Mouse (Mus musculus): ENCODE measurements around the gene Myo5c. TPM values are rescaled to one million over a fixed set of nuclear protein-coding genes. Genes with fewer than 3 reads are reported as not detected.
A peak's percentile ranks its signal among the peaks of the same experiment; 100 is the strongest.

The Myo5c gene
- polyA plus RNA-seq, 2 experiments: 0.41 to 0.52 TPM

- H3K9me3 ChIP-seq (ENCODE audit: control insufficient read depth, low read length): no peaks in the 10 kb centered on the region
- H3K4me3 ChIP-seq (ENCODE audit: insufficient read depth in 1 of 2, low read depth in 2 of 2, low read length in 2 of 2): no peak overlapping the region
- DNase-seq (ENCODE audit: low read depth in 3 of 3, low spot score in 3 of 3) (no peak), ATAC-seq (ENCODE audit: insufficient read depth) (no peak)
- no peaks in the 10 kb centered on the region for H3K4me1 ChIP-seq (replicated peaks; ENCODE audit: control insufficient read depth in 2 of 2, insufficient read depth in 2 of 2, low read length in 1 of 2)
- no peaks in the 10 kb centered on the region for H3K27me3 ChIP-seq (ENCODE audit: control insufficient read depth, insufficient read depth, low read length)
- WGBS (ENCODE audit: insufficient replicate concordance): 71% methylated on average over 6 of the region's 6 CpGs
- no peak overlapping the region for H3K27ac ChIP-seq
- no peak overlapping the region for H3K9ac ChIP-seq (replicated peaks)
- TF ChIP-seq CTCF (IDR thresholded peaks at IDR 0.05; ENCODE audit: low read depth) (no peak), EP300 (IDR thresholded peaks at IDR 0.05; ENCODE audit: low read depth) (no peak)
- no peaks in the 10 kb centered on the region for H3K36me3 ChIP-seq (replicated peaks; ENCODE audit: control insufficient read depth, insufficient read depth, low read depth)
- no peak overlapping the region for H3K4me2 ChIP-seq (ENCODE audit: low read depth)
Measured at GRCm38 (mm10) chr9:75338016-75338415, 106.2 kb downstream of the Myo5c start.

- H3K9ac ChIP-seq (replicated peaks): no peak overlapping the region
- H3K9me3 ChIP-seq (ENCODE audit: control insufficient read depth, low read length): no peaks in the 10 kb centered on the region
- H3K4me2 ChIP-seq (ENCODE audit: low read depth): no peak overlapping the region
- DNase-seq (ENCODE audit: low read depth in 3 of 3, low spot score in 3 of 3) (peak in 1 of 3 experiments; percentile 13), ATAC-seq (ENCODE audit: insufficient read depth) (no peak)
- 50% methylated on average over 4 of the region's 4 CpGs for WGBS (ENCODE audit: insufficient replicate concordance)
- no peak overlapping the region for H3K27ac ChIP-seq
- no peak overlapping the region for H3K4me3 ChIP-seq (ENCODE audit: insufficient read depth in 1 of 2, low read depth in 2 of 2, low read length in 2 of 2)
- H3K4me1 ChIP-seq (replicated peaks; ENCODE audit: control insufficient read depth in 2 of 2, insufficient read depth in 2 of 2, low read length in 1 of 2): no peaks in the 10 kb centered on the region
- TF ChIP-seq CTCF (IDR thresholded peaks at IDR 0.05; ENCODE audit: low read depth) (no peak), EP300 (IDR thresholded peaks at IDR 0.05; ENCODE audit: low read depth) (no peak)
- no peaks in the 10 kb centered on the region for H3K36me3 ChIP-seq (replicated peaks; ENCODE audit: control insufficient read depth, insufficient read depth, low read depth)
- H3K27me3 ChIP-seq (ENCODE audit: control insufficient read depth, insufficient read depth, low read length): no peaks in the 10 kb centered on the region
Measured at GRCm38 (mm10) chr9:75342433-75342832, 110.6 kb downstream of the Myo5c start.

GRCm38 (mm10) chr9:75347458-75347857 lies 115.6 kb downstream of the Myo5c start, which contains the start of gene Bcl2l10:
TSS of gene Bcl2l10 (plus strand) at chr9:75347758.
- WGBS (ENCODE audit: insufficient replicate concordance): 78% methylated on average over 5 of the region's 5 CpGs
- no peaks in the 10 kb centered on the region for H3K4me1 ChIP-seq (replicated peaks; ENCODE audit: control insufficient read depth in 2 of 2, insufficient read depth in 2 of 2, low read length in 1 of 2)
- no peaks in the 10 kb centered on the region for H3K36me3 ChIP-seq (replicated peaks; ENCODE audit: control insufficient read depth, insufficient read depth, low read depth)
- H3K4me3 ChIP-seq (ENCODE audit: insufficient read depth in 1 of 2, low read depth in 2 of 2, low read length in 2 of 2): no peak within 1 kb of the TSS
- DNase-seq (ENCODE audit: low read depth in 3 of 3, low spot score in 3 of 3): no peak
- H3K27ac ChIP-seq: no peak within 1 kb of the TSS
- TF ChIP-seq CTCF (IDR thresholded peaks at IDR 0.05; ENCODE audit: low read depth) (no peak), EP300 (IDR thresholded peaks at IDR 0.05; ENCODE audit: low read depth) (no peak)
- no peak within 1 kb of the TSS for H3K4me2 ChIP-seq (ENCODE audit: low read depth)
- no peaks in the 10 kb centered on the region for H3K9me3 ChIP-seq (ENCODE audit: control insufficient read depth, low read length)
- no peaks in the 10 kb centered on the region for H3K27me3 ChIP-seq (ENCODE audit: control insufficient read depth, insufficient read depth, low read length)
- no peak for ATAC-seq (ENCODE audit: insufficient read depth)
- H3K9ac ChIP-seq (replicated peaks): no peak within 1 kb of the TSS

- no peaks in the 10 kb centered on the region for H3K27me3 ChIP-seq (ENCODE audit: control insufficient read depth, insufficient read depth, low read length)
- TF ChIP-seq CTCF (IDR thresholded peaks at IDR 0.05; ENCODE audit: low read depth): no peak
- TF ChIP-seq EP300 (IDR thresholded peaks at IDR 0.05; ENCODE audit: low read depth): no peak
- no peak overlapping the region for H3K9ac ChIP-seq (replicated peaks)
- H3K4me2 ChIP-seq (ENCODE audit: low read depth): no peak overlapping the region
- H3K9me3 ChIP-seq (ENCODE audit: control insufficient read depth, low read length): no peaks in the 10 kb centered on the region
- no peak overlapping the region for H3K27ac ChIP-seq
- no peaks in the 10 kb centered on the region for H3K4me1 ChIP-seq (replicated peaks; ENCODE audit: control insufficient read depth in 2 of 2, insufficient read depth in 2 of 2, low read length in 1 of 2)
- H3K4me3 ChIP-seq (ENCODE audit: insufficient read depth in 1 of 2, low read depth in 2 of 2, low read length in 2 of 2): no peak overlapping the region
- WGBS (ENCODE audit: insufficient replicate concordance): 78% methylated on average over 17 of the region's 17 CpGs
- no peak for ATAC-seq (ENCODE audit: insufficient read depth)
- DNase-seq (ENCODE audit: low read depth in 3 of 3, low spot score in 3 of 3): no peak
- no peaks in the 10 kb centered on the region for H3K36me3 ChIP-seq (replicated peaks; ENCODE audit: control insufficient read depth, insufficient read depth, low read depth)
Measured at GRCm38 (mm10) chr9:75348066-75348465, 116.2 kb downstream of the Myo5c start.

- Histone ChIP-seq H3K4me3 (ENCODE audit: insufficient read depth in 1 of 2, low read depth in 2 of 2, low read length in 2 of 2) (no peak overlapping the region), H3K9ac (replicated peaks) (no peak overlapping the region), H3K4me2 (ENCODE audit: low read depth) (no peak overlapping the region), H3K4me1 (replicated peaks; ENCODE audit: control insufficient read depth in 2 of 2, insufficient read depth in 2 of 2, low read length in 1 of 2) (no peaks in the 10 kb centered on the region), H3K36me3 (replicated peaks; ENCODE audit: control insufficient read depth, insufficient read depth, low read depth) (no peaks in the 10 kb centered on the region), H3K27me3 (ENCODE audit: control insufficient read depth, insufficient read depth, low read length) (no peaks in the 10 kb centered on the region), H3K9me3 (ENCODE audit: control insufficient read depth, low read length) (no peaks in the 10 kb centered on the region), H3K27ac (no peak overlapping the region)
- ATAC-seq (ENCODE audit: insufficient read depth) (no peak), DNase-seq (ENCODE audit: low read depth in 3 of 3, low spot score in 3 of 3) (no peak)
- 68% methylated on average over 3 of the region's 3 CpGs for WGBS (ENCODE audit: insufficient replicate concordance)
- no peak for TF ChIP-seq CTCF (IDR thresholded peaks at IDR 0.05; ENCODE audit: low read depth)
- no peak for TF ChIP-seq EP300 (IDR thresholded peaks at IDR 0.05; ENCODE audit: low read depth)
Measured at GRCm38 (mm10) chr9:75348641-75349040, 116.8 kb downstream of the Myo5c start.
